Mouse (Mus musculus) midbrain, embryonic 12.5 days (tissue): ENCODE results near the gene Mafk. TPM values are rescaled to one million over a fixed set of nuclear protein-coding genes. Genes with fewer than 3 reads are reported as not detected.

ENCODE experiments used
- ATAC-seq: fragments of 200-750 bp; cut with Nextera tagmentation; 2 replicates; pipeline ENCODE4 v1.8.0; 2017; ENCODE audit warnings: low read depth, moderate TSS enrichment, moderate library complexity; ENCODE audit not compliant: low FRiP score
- H3K27ac ChIP-seq: fragments of 300-500 bp; sonication (generic); replicated peaks from 2 replicates; pipeline ENCODE4 v1.5.1; 2016; ENCODE audit warnings: mild to moderate bottlenecking
- H3K27me3 ChIP-seq: fragments of 300-500 bp; sonication (generic); 2 replicates; pipeline ENCODE4 v1.6.1; 2016; ENCODE audit warnings: mild to moderate bottlenecking
- H3K36me3 ChIP-seq: fragments of 300-500 bp; sonication (generic); 2 replicates; pipeline ENCODE4 v1.6.1; 2016
- H3K4me1 ChIP-seq: fragments of 300-500 bp; sonication (generic); 2 replicates; pipeline ENCODE4 v1.6.1; 2016
- H3K4me2 ChIP-seq: fragments of 300-500 bp; sonication (generic); replicated peaks from 2 replicates; pipeline ENCODE4 v1.6.1; 2016; ENCODE audit warnings: mild to moderate bottlenecking, moderate library complexity
- H3K4me3 ChIP-seq: fragments of 300-500 bp; sonication (generic); 2 replicates; pipeline ENCODE4 v1.5.1; 2016; ENCODE audit warnings: mild to moderate bottlenecking
- H3K9ac ChIP-seq: fragments of 300-500 bp; sonication (generic); replicated peaks from 2 replicates; pipeline ENCODE4 v1.6.1; 2016; ENCODE audit warnings: mild to moderate bottlenecking, moderate library complexity
- H3K9me3 ChIP-seq: fragments of 300-500 bp; sonication (generic); 2 replicates; pipeline ENCODE4 v1.6.1; 2016; ENCODE audit warnings: mild to moderate bottlenecking
- WGBS: fragments of 180-500 bp; shearing (Covaris S2); methylation state at CpG from one replicate; pipeline ENCODE4 v1.1.7; 2016; 5-methylcytosine and 5-hydroxymethylcytosine counted together
- polyA plus RNA-seq: library from polyadenylated mRNA; unstranded; fragments of >200 nt; fragmentation: Nextera tagmentation; extraction: Ambion mirVana; gene quantifications from 2 replicates; pipeline ENCODE4 v1.2.1, GENCODE M21; 2016

The Mafk gene
- polyA plus RNA-seq, 1 experiment from 2014 or later, result 11.4 TPM

DNA sequence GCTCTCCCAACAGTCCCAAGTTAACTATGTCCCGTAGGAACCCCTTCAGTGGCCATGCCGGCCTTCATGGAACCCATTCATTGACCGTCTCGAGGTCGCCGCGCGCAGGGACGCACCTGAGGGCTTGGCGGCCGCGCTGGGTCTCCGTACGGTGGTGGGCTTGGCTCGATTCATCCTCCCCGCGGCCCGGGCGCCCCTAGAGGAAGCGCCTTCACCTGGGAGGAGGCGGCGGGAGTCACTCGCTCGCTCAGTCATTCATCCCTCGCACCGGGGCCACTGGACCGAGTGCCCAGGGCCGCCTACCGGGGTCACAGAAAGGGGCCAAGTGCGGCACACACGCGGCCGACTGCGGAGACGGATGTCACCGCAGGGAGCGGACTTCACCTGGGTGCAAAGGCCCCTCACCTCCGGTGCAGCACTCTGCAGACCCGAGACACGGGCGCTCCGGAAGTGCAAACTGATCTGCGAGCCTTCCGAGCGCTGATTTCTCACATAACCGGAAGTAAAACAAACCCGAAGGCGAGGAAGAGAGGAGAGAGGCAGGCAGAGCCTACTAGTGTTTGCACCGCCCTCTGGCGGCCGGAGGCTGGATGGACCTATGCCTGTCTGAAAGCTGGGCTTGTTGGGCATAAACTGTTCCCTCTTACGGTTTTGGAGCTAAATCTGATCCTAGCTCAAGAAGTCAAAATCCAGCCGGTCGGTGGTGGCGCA, 15.9 kb upstream of the Mafk start, which contains the start of gene Ints1:
Ints1 (minus strand) TSS at position 459 of the 711 bp plus-strand sequence.
- WGBS, result under 1% methylated on average over 55 of the region's 55 CpGs
- H3K4me2 ChIP-seq, result peak within 1 kb of the TSS; percentile 98
- H3K27me3 ChIP-seq, result no peaks in the 10 kb centered on the region
- H3K9ac ChIP-seq, result peak within 1 kb of the TSS; percentile 77
- peak within 1 kb of the TSS; percentile 75 for H3K4me3 ChIP-seq
- peaks cover 11% of the 10 kb centered on the region for H3K4me1 ChIP-seq
- no peaks in the 10 kb centered on the region for H3K9me3 ChIP-seq
- peaks cover 39% of the 10 kb centered on the region for H3K36me3 ChIP-seq
- ATAC-seq, result peak; percentile 88
- peak within 1 kb of the TSS; percentile 26; the same call in 1 of the 2 replicates for H3K27ac ChIP-seq

DNA sequence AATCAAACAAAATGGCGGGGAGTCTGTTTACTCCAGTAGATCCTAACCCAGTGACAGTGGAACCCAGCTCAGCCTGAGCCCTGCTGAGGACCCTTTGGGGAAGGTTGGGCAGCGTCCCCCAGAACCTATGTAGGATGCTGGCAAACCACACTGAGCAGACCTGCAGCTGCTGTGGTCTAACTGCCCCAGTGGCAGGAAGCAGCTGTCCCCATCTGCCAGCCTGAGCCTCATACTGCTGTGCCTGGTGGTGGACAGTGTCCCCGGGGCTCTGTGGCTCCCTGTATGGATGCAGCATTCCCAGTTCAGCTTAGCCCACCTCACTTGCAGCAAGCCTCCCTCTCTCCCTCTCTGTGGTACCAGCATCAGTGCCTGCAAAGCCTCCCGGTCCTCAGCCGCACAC, 14.3 kb upstream of the Mafk start:
- no peaks in the 10 kb centered on the region for H3K27me3 ChIP-seq
- no peak overlapping the region for H3K9ac ChIP-seq
- no peak overlapping the region for H3K4me3 ChIP-seq
- H3K27ac ChIP-seq, result no peak overlapping the region
- no peak for ATAC-seq
- 83% methylated on average over 5 of the region's 5 CpGs for WGBS
- H3K4me2 ChIP-seq, result no peak overlapping the region
- peaks cover 23% of the 10 kb centered on the region for H3K36me3 ChIP-seq
- H3K4me1 ChIP-seq, result peaks cover 11% of the 10 kb centered on the region
- no peaks in the 10 kb centered on the region for H3K9me3 ChIP-seq

- H3K4me3 ChIP-seq, result no peak overlapping the region
- no peak overlapping the region for H3K27ac ChIP-seq
- no peaks in the 10 kb centered on the region for H3K4me1 ChIP-seq
- no peaks in the 10 kb centered on the region for H3K9me3 ChIP-seq
- no peak for ATAC-seq
- H3K4me2 ChIP-seq, result no peak overlapping the region
- 0 out of 2 replicates have a peak, but pooled peaks cover 4% of the 10 kb centered on the region for H3K27me3 ChIP-seq
- H3K9ac ChIP-seq, result no peak overlapping the region
- 86% methylated on average over 8 of the region's 8 CpGs for WGBS
- H3K36me3 ChIP-seq, result no peaks in the 10 kb centered on the region
These were observed 9.9 kb upstream of the Mafk start for GRCm38 (mm10) chr5:139781406-139781805.

- no peaks in the 10 kb centered on the region for H3K36me3 ChIP-seq
- 58% methylated on average over 4 of the region's 4 CpGs for WGBS
- no peaks in the 10 kb centered on the region for H3K9me3 ChIP-seq
- no peak overlapping the region for H3K27ac ChIP-seq
- no peak overlapping the region for H3K4me3 ChIP-seq
- H3K27me3 ChIP-seq, result peaks cover 24% of the 10 kb centered on the region
- H3K4me1 ChIP-seq, result peaks cover 22% of the 10 kb centered on the region
- no peak for ATAC-seq
- no peak overlapping the region for H3K4me2 ChIP-seq
- H3K9ac ChIP-seq, result no peak overlapping the region
These were observed 1.8 kb upstream of the Mafk start for GRCm38 (mm10) chr5:139789466-139789865.

DNA sequence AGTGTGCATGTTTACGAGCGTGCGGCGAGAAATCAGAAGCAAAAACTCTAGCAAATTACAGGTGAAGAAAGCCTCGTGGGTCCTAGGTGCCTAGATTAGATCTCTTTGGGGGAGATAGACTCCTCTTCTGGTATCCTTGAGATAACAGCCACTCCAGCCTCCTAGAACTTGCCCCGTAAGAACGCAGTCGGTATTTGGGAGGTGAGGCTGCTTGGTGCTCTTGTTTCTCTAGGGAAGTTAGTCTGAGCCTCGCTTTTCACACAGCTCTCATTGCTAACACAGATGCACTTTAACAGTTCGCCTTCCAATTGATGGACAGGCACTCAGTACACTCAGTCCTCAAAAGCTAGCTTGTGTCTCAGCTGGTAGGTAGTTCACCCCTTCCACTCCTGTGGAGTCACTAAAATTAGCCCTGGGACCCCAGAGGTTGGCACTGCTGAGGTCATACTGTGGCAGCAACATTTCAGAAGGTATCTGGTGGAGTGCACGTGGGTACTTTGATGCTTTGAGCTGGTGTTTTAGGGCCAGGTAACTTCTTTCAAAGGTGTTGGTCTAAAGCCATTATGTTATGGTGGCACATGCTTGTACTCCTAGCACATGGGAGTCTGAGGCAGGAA, 954 bp downstream of the Mafk start:
- no peaks in the 10 kb centered on the region for H3K36me3 ChIP-seq
- H3K9ac ChIP-seq, result peak overlapping the region; percentile 68
- 22% methylated on average over 11 of the region's 11 CpGs for WGBS
- H3K4me2 ChIP-seq, result peak overlapping the region; percentile 92
- peak overlapping the region; percentile 79 for H3K4me3 ChIP-seq
- no peak for ATAC-seq
- no peaks in the 10 kb centered on the region for H3K9me3 ChIP-seq
- peaks cover 42% of the 10 kb centered on the region for H3K27me3 ChIP-seq
- H3K4me1 ChIP-seq, result peaks cover 42% of the 10 kb centered on the region
- H3K27ac ChIP-seq, result no peak overlapping the region

DNA sequence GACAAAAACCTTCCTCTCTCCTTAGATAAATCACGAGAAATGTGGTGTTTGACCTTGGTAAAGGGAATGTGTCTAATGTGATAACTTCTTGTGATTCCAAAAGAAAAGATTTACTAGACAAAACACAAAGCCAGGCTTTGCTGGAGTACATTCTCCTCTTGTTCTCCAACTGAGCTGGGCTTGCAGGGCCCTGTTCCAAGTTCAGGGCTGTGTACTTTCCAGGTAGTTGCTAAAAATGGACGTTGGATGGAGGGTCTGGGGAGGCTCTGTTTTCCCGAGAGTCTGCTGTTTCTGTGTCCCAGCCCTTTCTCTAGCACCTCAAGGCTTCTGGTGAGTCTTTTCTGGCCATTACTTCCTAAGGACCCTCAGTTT, 1.6 kb downstream of the Mafk start:
- WGBS, result 67% methylated on average over 3 of the region's 3 CpGs
- no peak overlapping the region for H3K9ac ChIP-seq
- H3K4me2 ChIP-seq, result no peak overlapping the region
- ATAC-seq, result no peak
- no peak overlapping the region for H3K27ac ChIP-seq
- H3K4me3 ChIP-seq, result no peak overlapping the region
- H3K9me3 ChIP-seq, result no peaks in the 10 kb centered on the region
- peaks cover 49% of the 10 kb centered on the region for H3K4me1 ChIP-seq
- peaks cover 42% of the 10 kb centered on the region for H3K27me3 ChIP-seq
- H3K36me3 ChIP-seq, result no peaks in the 10 kb centered on the region

DNA sequence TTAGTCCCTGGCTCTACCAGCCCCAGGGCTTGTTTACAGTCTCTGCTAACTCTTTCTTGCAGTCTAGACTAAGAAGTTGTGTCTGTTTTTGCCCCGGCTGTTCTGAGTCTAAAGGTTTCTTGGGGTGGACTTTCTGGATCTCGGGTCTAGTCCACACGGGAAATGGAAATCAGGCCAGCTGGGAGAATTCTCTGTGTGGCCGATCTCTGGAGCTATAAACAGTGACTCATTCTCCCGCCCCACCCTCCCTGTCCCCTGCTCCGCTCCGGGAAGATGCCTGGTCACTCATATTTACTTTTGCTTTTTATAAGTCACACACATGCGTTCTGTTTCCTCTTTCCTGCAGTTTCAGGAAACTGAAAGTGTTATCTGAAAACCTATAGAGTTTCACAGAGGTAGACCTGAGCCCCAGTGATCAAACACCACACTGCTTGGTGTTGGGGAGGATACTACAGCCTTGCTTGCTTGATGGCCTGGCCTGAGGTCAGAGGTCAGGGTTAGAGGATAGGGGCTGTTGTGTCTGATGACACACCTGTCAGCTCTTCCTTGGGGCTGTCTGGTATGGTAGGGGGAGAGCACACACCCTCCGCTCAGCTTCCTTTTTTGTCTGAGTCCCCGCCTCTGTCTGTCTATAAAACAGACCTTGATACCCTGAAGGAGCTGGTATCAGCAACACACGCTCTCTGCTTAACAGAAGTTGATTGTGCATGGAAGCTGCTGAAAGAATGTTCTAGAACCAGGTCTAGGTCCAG, 2.2 kb downstream of the Mafk start:
- Histone ChIP-seq H3K4me3 (no peak overlapping the region), H3K9me3 (no peaks in the 10 kb centered on the region), H3K36me3 (no peaks in the 10 kb centered on the region), H3K9ac (0 out of 2 replicates have a peak overlapping the region, but pooled peaks have one; percentile 11), H3K4me2 (no peak overlapping the region), H3K27ac (no peak overlapping the region), H3K27me3 (peaks cover 42% of the 10 kb centered on the region), H3K4me1 (peaks cover 54% of the 10 kb centered on the region)
- WGBS, result 80% methylated on average over 11 of the region's 11 CpGs
- no peak for ATAC-seq

GRCm38 (mm10) chr5:139794137-139794536, 2.8 kb downstream of the Mafk start:
- Histone ChIP-seq H3K9ac (no peak overlapping the region), H3K4me1 (peaks cover 61% of the 10 kb centered on the region), H3K9me3 (no peaks in the 10 kb centered on the region), H3K27ac (no peak overlapping the region), H3K4me3 (no peak overlapping the region), H3K27me3 (peaks cover 42% of the 10 kb centered on the region), H3K4me2 (no peak overlapping the region), H3K36me3 (peaks cover 1% of the 10 kb centered on the region; the same call in 1 of the 2 replicates)
- 87% methylated on average over 5 of the region's 5 CpGs for WGBS
- ATAC-seq, result no peak

GRCm38 (mm10) chr5:139794938-139795337, 3.6 kb downstream of the Mafk start:
- Histone ChIP-seq H3K27me3 (peaks cover 42% of the 10 kb centered on the region), H3K4me3 (no peak overlapping the region), H3K27ac (no peak overlapping the region), H3K36me3 (peaks cover 9% of the 10 kb centered on the region), H3K9me3 (no peaks in the 10 kb centered on the region), H3K4me2 (no peak overlapping the region), H3K4me1 (peaks cover 68% of the 10 kb centered on the region), H3K9ac (no peak overlapping the region)
- WGBS, result 64% methylated on average over 10 of the region's 10 CpGs
- ATAC-seq, result no peak

DNA sequence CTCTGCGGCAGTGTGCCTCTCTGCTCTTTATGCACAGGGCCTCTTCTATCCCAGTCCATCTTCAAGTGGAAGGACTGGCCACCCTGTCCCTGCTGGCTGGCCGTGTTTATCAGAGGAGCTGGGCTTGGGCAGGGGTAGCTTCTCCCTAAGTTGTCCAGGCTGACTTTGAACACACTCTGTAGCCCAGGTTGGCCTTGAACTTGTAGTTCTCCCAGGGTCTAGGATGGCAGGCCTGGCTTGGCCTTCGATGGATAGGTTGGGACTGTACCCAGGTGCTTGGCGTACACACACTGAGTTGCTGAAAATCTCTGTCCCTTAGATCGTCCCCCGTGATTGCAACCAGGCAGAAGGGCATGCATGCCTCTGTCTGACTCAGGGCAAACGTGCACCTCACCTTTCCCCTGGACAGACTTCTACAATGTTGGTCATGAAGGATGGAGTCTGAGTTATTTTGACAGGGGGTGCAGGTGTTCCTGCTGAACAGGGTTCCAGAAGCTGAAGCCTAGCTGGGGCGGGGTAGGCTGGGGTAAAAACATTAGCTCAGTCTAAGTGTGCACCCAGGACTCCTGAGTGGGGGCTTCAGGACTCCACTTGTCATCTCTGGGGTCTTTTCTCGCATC, 4.8 kb downstream of the Mafk start:
- no peak for ATAC-seq
- Histone ChIP-seq H3K27ac (peak overlapping the region; percentile 92; the same call in 1 of the 2 replicates), H3K4me3 (no peak overlapping the region), H3K9me3 (no peaks in the 10 kb centered on the region), H3K36me3 (peaks cover 21% of the 10 kb centered on the region), H3K27me3 (peaks cover 49% of the 10 kb centered on the region), H3K9ac (no peak overlapping the region), H3K4me1 (peaks cover 64% of the 10 kb centered on the region), H3K4me2 (no peak overlapping the region)
- WGBS, result 82% methylated on average over 9 of the region's 9 CpGs

DNA sequence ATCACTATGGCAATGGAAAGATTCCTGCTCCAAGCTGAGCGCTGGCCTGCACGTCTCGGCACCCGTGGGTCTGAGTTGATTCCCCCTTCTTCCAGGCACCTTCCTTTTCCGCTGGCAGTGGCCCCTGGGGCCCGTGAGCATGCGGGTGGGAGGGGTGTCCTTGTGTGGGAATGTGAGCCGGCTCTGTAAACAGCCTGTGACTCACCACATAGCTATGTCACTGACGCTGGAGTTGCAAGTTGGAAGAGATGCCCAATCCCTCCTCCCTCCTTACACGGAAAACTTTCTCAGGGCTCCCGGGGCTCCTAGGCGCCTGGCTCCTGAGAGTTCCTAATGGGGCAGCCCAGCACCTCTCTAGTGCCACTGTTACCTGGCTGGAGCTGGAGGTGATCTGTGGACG, 5.6 kb downstream of the Mafk start:
- 29% methylated on average over 13 of the region's 13 CpGs for WGBS
- no peak overlapping the region for H3K4me3 ChIP-seq
- peak overlapping the region; percentile 56 for H3K4me2 ChIP-seq
- peak overlapping the region; percentile 92 for H3K27ac ChIP-seq
- H3K4me1 ChIP-seq, result peaks cover 59% of the 10 kb centered on the region
- 0 out of 2 replicates have a peak, but pooled peaks have one; percentile 3 for ATAC-seq
- H3K36me3 ChIP-seq, result peaks cover 28% of the 10 kb centered on the region
- peaks cover 49% of the 10 kb centered on the region for H3K27me3 ChIP-seq
- no peaks in the 10 kb centered on the region for H3K9me3 ChIP-seq
- no peak overlapping the region; the same call in 1 of the 2 replicates for H3K9ac ChIP-seq
